Mouse (Mus musculus) kidney, embryonic 16.5 days (tissue): ENCODE measurements around the gene Zbtb37. TPM values are rescaled to one million over a fixed set of nuclear protein-coding genes. Genes with fewer than 3 reads are reported as not detected.

Experiments
- ATAC-seq: fragments of 200-750 bp; cut with Nextera tagmentation; 2 replicates; pipeline ENCODE4 v1.8.0; 2017; ENCODE audit warnings: moderate TSS enrichment; ENCODE audit not compliant: low FRiP score, low TSS enrichment
- H3K27ac ChIP-seq: fragments of 300-500 bp; sonication (generic); 2 replicates; pipeline ENCODE4 v1.5.1; 2014; ENCODE audit warnings: low read length
- H3K27me3 ChIP-seq: fragments of 300-500 bp; sonication (generic); 2 replicates; pipeline ENCODE4 v1.6.1; 2014; ENCODE audit warnings: low read length, control low read depth, mixed read lengths; ENCODE audit not compliant: insufficient read depth
- H3K36me3 ChIP-seq: fragments of 300-500 bp; sonication (generic); 2 replicates; pipeline ENCODE4 v1.6.1; 2014; ENCODE audit warnings: low read length, control low read depth, mixed read lengths; ENCODE audit not compliant: insufficient read depth
- H3K4me1 ChIP-seq: fragments of 300-500 bp; sonication (generic); 2 replicates; pipeline ENCODE4 v1.6.1; 2014; ENCODE audit warnings: low read length, control low read depth, mixed read lengths; ENCODE audit not compliant: insufficient read depth
- H3K4me2 ChIP-seq: fragments of 300-500 bp; sonication (generic); replicated peaks from 2 replicates; pipeline ENCODE4 v1.6.1; 2014; ENCODE audit warnings: low read depth, low read length
- H3K4me3 ChIP-seq: fragments of 300-500 bp; sonication (generic); 2 replicates; pipeline ENCODE4 v1.5.1; 2014; ENCODE audit warnings: mild to moderate bottlenecking, low read length
- H3K9ac ChIP-seq: fragments of 300-500 bp; sonication (generic); replicated peaks from 2 replicates; pipeline ENCODE4 v1.6.1; 2014; ENCODE audit warnings: low read length
- H3K9me3 ChIP-seq: fragments of 300-500 bp; sonication (generic); 2 replicates; pipeline ENCODE4 v1.6.1; 2016; ENCODE audit warnings: low read length, control low read depth
- WGBS: fragments of 180-500 bp; shearing (Covaris S2); extraction: QIAGEN DNeasy Blood & Tissue Kit; methylation state at CpG from one replicate; pipeline ENCODE4 v1.1.7; 2014; 5-methylcytosine and 5-hydroxymethylcytosine counted together
- polyA plus RNA-seq: library from polyadenylated mRNA; unstranded; fragments of >200 nt; fragmentation: Nextera tagmentation; extraction: Ambion mirVana; gene quantifications from 2 replicates; pipeline ENCODE4 v1.2.1, GENCODE M21; 2015

The Zbtb37 gene
- 7.8 and 8.8 TPM in 2 replicates for polyA plus RNA-seq

GRCm38 (mm10) chr1:161034435-161035280 is at the start of gene Zbtb37:
Gene Zbtb37, minus strand, starts transcription at chr1:161034849.
- peaks cover 42% of the 10 kb centered on the region for H3K36me3 ChIP-seq
- under 1% methylated on average over 53 of the region's 76 CpGs for WGBS

GRCm38 (mm10) chr1:161077243-161077642 is 42.6 kb upstream of the Zbtb37 start:
- no peak overlapping the region for H3K4me3 ChIP-seq
- 95% methylated on average over 3 of the region's 3 CpGs for WGBS
- peaks cover 26% of the 10 kb centered on the region for H3K36me3 ChIP-seq
- no peak overlapping the region for H3K4me2 ChIP-seq
- peaks cover 19% of the 10 kb centered on the region for H3K4me1 ChIP-seq
- H3K27ac ChIP-seq, result no peak overlapping the region
- no peak for ATAC-seq
- no peaks in the 10 kb centered on the region for H3K9me3 ChIP-seq
- no peaks in the 10 kb centered on the region for H3K27me3 ChIP-seq
- H3K9ac ChIP-seq, result no peak overlapping the region

More at GRCm38 (mm10) chr1:161034435-161035280, at the start of gene Zbtb37:
- H3K4me2 ChIP-seq, result peak within 1 kb of the TSS; percentile 91
- H3K27me3 ChIP-seq, result no peaks in the 10 kb centered on the region
- H3K27ac ChIP-seq, result peak within 1 kb of the TSS; percentile 95
- H3K4me1 ChIP-seq, result peaks cover 21% of the 10 kb centered on the region
- no peaks in the 10 kb centered on the region for H3K9me3 ChIP-seq
- peak within 1 kb of the TSS; percentile 99 for H3K9ac ChIP-seq
- ATAC-seq, result peak; percentile 92
- peak within 1 kb of the TSS; percentile 92 for H3K4me3 ChIP-seq

GRCm38 (mm10) chr1:161076238-161076637 is 41.6 kb upstream of the Zbtb37 start:
- Histone ChIP-seq H3K27ac (no peak overlapping the region), H3K9me3 (no peaks in the 10 kb centered on the region), H3K36me3 (peaks cover 21% of the 10 kb centered on the region), H3K9ac (no peak overlapping the region), H3K27me3 (no peaks in the 10 kb centered on the region), H3K4me1 (peaks cover 23% of the 10 kb centered on the region), H3K4me2 (no peak overlapping the region), H3K4me3 (no peak overlapping the region)
- 74% methylated on average over 6 of the region's 6 CpGs for WGBS
- ATAC-seq, result no peak

- H3K36me3 ChIP-seq, result peaks cover 4% of the 10 kb centered on the region; the same call in 1 of the 2 replicates
- H3K9ac ChIP-seq, result peak overlapping the region; percentile 89
- peak overlapping the region; percentile 85 for H3K4me3 ChIP-seq
- peak overlapping the region; percentile 81 for H3K27ac ChIP-seq
- 0% methylated on average over 12 of the region's 12 CpGs for WGBS
- peak overlapping the region; percentile 73 for H3K4me2 ChIP-seq
- no peaks in the 10 kb centered on the region for H3K9me3 ChIP-seq
- no peak for ATAC-seq
- H3K4me1 ChIP-seq, result peaks cover 31% of the 10 kb centered on the region
- no peaks in the 10 kb centered on the region for H3K27me3 ChIP-seq
Observed at GRCm38 (mm10) chr1:161071272-161071620, 36.6 kb upstream of the Zbtb37 start.

GRCm38 (mm10) chr1:161070352-161071271 is 36.0 kb upstream of the Zbtb37 start, which contains the start of the genes Dars2 and Cenpl:
Gene Dars2, minus strand, starts transcription at chr1:161070658.
Gene Cenpl, plus strand, starts transcription at chr1:161070713.
- Histone ChIP-seq H3K27ac (peak within 1 kb of the TSS; percentile 81), H3K9ac (peak within 1 kb of the TSS; percentile 89), H3K9me3 (no peaks in the 10 kb centered on the region), H3K4me3 (peak within 1 kb of the TSS; percentile 85), H3K4me1 (peaks cover 31% of the 10 kb centered on the region), H3K36me3 (peaks cover 2% of the 10 kb centered on the region; the same call in 1 of the 2 replicates), H3K27me3 (no peaks in the 10 kb centered on the region), H3K4me2 (peak within 1 kb of the TSS; percentile 94)
- under 1% methylated on average over 57 of the region's 57 CpGs for WGBS
- ATAC-seq, result peak; percentile 98

- no peak for ATAC-seq
- 80% methylated on average over 1 of the region's 1 CpGs for WGBS
- Histone ChIP-seq H3K4me1 (no peaks in the 10 kb centered on the region), H3K9me3 (no peaks in the 10 kb centered on the region), H3K4me2 (no peak overlapping the region), H3K27me3 (no peaks in the 10 kb centered on the region), H3K4me3 (no peak overlapping the region), H3K36me3 (0 out of 2 replicates have a peak, but pooled peaks cover 5% of the 10 kb centered on the region), H3K9ac (no peak overlapping the region), H3K27ac (no peak overlapping the region)
Observed at GRCm38 (mm10) chr1:161063351-161063750, 28.7 kb upstream of the Zbtb37 start.

- Histone ChIP-seq H3K9me3 (no peaks in the 10 kb centered on the region), H3K4me3 (no peak overlapping the region), H3K27ac (no peak overlapping the region), H3K9ac (no peak overlapping the region), H3K4me2 (no peak overlapping the region), H3K36me3 (peaks cover 20% of the 10 kb centered on the region), H3K4me1 (no peaks in the 10 kb centered on the region), H3K27me3 (no peaks in the 10 kb centered on the region)
- 95% methylated on average over 1 of the region's 1 CpGs for WGBS
- ATAC-seq, result no peak
Observed at GRCm38 (mm10) chr1:161057164-161057563, 22.5 kb upstream of the Zbtb37 start.

- Histone ChIP-seq H3K9ac (no peak overlapping the region), H3K36me3 (peaks cover 35% of the 10 kb centered on the region), H3K27me3 (no peaks in the 10 kb centered on the region), H3K4me3 (no peak overlapping the region), H3K27ac (no peak overlapping the region), H3K4me1 (no peaks in the 10 kb centered on the region), H3K4me2 (no peak overlapping the region), H3K9me3 (no peaks in the 10 kb centered on the region)
- WGBS, result 89% methylated on average over 3 of the region's 3 CpGs
- ATAC-seq, result no peak
Observed at GRCm38 (mm10) chr1:161046972-161047371, 12.3 kb upstream of the Zbtb37 start.

- Histone ChIP-seq H3K36me3 (peaks cover 48% of the 10 kb centered on the region), H3K27ac (no peak overlapping the region), H3K27me3 (no peaks in the 10 kb centered on the region), H3K9ac (no peak overlapping the region), H3K4me2 (no peak overlapping the region), H3K4me3 (no peak overlapping the region), H3K9me3 (no peaks in the 10 kb centered on the region), H3K4me1 (peaks cover 12% of the 10 kb centered on the region)
- no peak for ATAC-seq
- 89% methylated on average over 7 of the region's 7 CpGs for WGBS
Observed at GRCm38 (mm10) chr1:161041261-161042020, 6.8 kb upstream of the Zbtb37 start.
